Mouse (Mus musculus) kidney, embryonic 16.5 days (tissue): ENCODE results near the gene Ttc29. TPM values are rescaled to one million over a fixed set of nuclear protein-coding genes. Genes with fewer than 3 reads are reported as not detected.

Source experiments
- ATAC-seq: fragments of 200-750 bp; cut with Nextera tagmentation; 2 replicates; pipeline ENCODE4 v1.8.0; 2017; ENCODE audit warnings: moderate TSS enrichment; ENCODE audit not compliant: low FRiP score, low TSS enrichment
- H3K27ac ChIP-seq: fragments of 300-500 bp; sonication (generic); 2 replicates; pipeline ENCODE4 v1.5.1; 2014; ENCODE audit warnings: low read length
- H3K27me3 ChIP-seq: fragments of 300-500 bp; sonication (generic); 2 replicates; pipeline ENCODE4 v1.6.1; 2014; ENCODE audit warnings: low read length, control low read depth, mixed read lengths; ENCODE audit not compliant: insufficient read depth
- H3K36me3 ChIP-seq: fragments of 300-500 bp; sonication (generic); 2 replicates; pipeline ENCODE4 v1.6.1; 2014; ENCODE audit warnings: low read length, control low read depth, mixed read lengths; ENCODE audit not compliant: insufficient read depth
- H3K4me1 ChIP-seq: fragments of 300-500 bp; sonication (generic); 2 replicates; pipeline ENCODE4 v1.6.1; 2014; ENCODE audit warnings: low read length, control low read depth, mixed read lengths; ENCODE audit not compliant: insufficient read depth
- H3K4me2 ChIP-seq: fragments of 300-500 bp; sonication (generic); replicated peaks from 2 replicates; pipeline ENCODE4 v1.6.1; 2014; ENCODE audit warnings: low read depth, low read length
- H3K4me3 ChIP-seq: fragments of 300-500 bp; sonication (generic); 2 replicates; pipeline ENCODE4 v1.5.1; 2014; ENCODE audit warnings: mild to moderate bottlenecking, low read length
- H3K9ac ChIP-seq: fragments of 300-500 bp; sonication (generic); replicated peaks from 2 replicates; pipeline ENCODE4 v1.6.1; 2014; ENCODE audit warnings: low read length
- H3K9me3 ChIP-seq: fragments of 300-500 bp; sonication (generic); 2 replicates; pipeline ENCODE4 v1.6.1; 2016; ENCODE audit warnings: low read length, control low read depth
- WGBS: fragments of 180-500 bp; shearing (Covaris S2); extraction: QIAGEN DNeasy Blood & Tissue Kit; methylation state at CpG from one replicate; pipeline ENCODE4 v1.1.7; 2014; 5-methylcytosine and 5-hydroxymethylcytosine counted together
- polyA plus RNA-seq: library from polyadenylated mRNA; unstranded; fragments of >200 nt; fragmentation: Nextera tagmentation; extraction: Ambion mirVana; gene quantifications from 2 replicates; pipeline ENCODE4 v1.2.1, GENCODE M21; 2015

Ttc29 gene
- 0.12 TPM in 1 of 2 replicates, not detected in the other for polyA plus RNA-seq

DNA sequence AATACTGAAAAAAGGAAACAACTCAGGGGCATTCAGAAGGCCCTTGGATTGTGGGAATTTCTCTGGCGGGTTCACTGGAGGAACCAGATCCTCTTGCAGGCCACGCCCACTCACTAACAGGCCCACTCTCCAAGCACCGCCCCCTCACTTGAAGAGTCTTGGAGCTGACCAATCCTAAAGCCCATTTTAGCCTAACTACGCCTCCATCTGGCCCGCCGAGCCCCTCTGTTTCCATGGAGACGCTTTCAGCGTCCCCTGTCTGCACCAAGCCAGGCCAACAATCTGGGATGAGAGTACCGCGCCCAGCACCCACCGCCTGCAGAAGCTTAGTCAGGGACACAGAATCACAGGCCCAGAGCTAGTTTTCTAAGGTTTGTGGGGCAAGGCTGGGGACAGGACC, at the start of gene Ttc29:
Ttc29 (plus strand) TSS at position 224 of the 400 bp plus-strand sequence.
- H3K36me3 ChIP-seq, result no peaks in the 10 kb centered on the region
- peak; percentile 98 for ATAC-seq
- H3K4me2 ChIP-seq, result peak within 1 kb of the TSS; percentile 45
- H3K9ac ChIP-seq, result no peak within 1 kb of the TSS
- 0 out of 2 replicates have a peak, but pooled peaks cover 3% of the 10 kb centered on the region for H3K4me1 ChIP-seq
- H3K27me3 ChIP-seq, result no peaks in the 10 kb centered on the region
- H3K9me3 ChIP-seq, result no peaks in the 10 kb centered on the region
- WGBS, result 1% methylated on average over 11 of the region's 11 CpGs
- H3K27ac ChIP-seq, result no peak within 1 kb of the TSS
- H3K4me3 ChIP-seq, result no peak within 1 kb of the TSS; the same call in 1 of the 2 replicates

DNA sequence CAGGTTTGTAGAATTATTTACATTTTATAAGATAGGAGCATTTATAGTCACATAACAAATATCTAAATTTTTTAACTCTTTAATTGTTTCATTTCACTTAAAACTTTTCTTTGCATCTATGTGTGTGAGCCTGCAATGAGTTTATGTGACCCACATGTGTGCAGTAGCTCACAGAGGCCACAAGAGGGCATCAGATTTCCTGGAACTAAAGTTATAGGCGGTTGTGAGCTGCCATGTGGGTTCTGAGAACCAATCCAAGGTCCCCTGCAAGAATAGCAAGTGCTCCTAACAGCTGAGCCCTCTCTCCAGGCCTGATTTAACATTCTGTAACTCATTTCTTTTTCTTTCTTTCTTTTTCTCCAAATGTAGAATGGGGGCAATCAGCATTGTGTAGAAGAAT, 41.7 kb upstream of the Ttc29 start:
- 72% methylated on average over 1 of the region's 1 CpGs for WGBS
- no peaks in the 10 kb centered on the region for H3K27me3 ChIP-seq
- H3K4me2 ChIP-seq, result no peak overlapping the region
- H3K36me3 ChIP-seq, result no peaks in the 10 kb centered on the region
- no peak for ATAC-seq
- no peak overlapping the region for H3K9ac ChIP-seq
- no peaks in the 10 kb centered on the region for H3K4me1 ChIP-seq
- peaks cover 7% of the 10 kb centered on the region; the same call in 1 of the 2 replicates for H3K9me3 ChIP-seq
- no peak overlapping the region for H3K4me3 ChIP-seq
- no peak overlapping the region for H3K27ac ChIP-seq

DNA sequence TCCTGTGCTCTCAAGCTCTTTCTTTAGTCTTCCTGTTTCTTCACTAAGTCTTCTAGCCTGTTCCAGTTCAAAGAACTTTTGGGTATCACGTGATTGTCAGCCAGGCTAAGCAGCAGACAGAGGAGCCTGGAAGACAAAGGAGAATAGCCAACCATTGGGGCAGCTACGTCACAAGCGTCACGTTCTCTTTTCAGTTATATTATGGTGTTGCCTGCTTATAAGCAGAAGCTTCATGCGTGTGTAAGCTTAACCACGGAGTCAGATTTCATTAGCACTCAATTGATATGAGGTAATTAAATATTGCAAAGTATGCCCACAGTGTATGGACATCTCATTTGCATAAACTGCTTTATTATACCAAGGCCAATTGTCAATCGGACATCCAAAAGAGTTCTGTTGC, 30.4 kb upstream of the Ttc29 start:
- Histone ChIP-seq H3K27me3 (no peaks in the 10 kb centered on the region), H3K4me2 (no peak overlapping the region), H3K4me1 (no peaks in the 10 kb centered on the region), H3K36me3 (no peaks in the 10 kb centered on the region), H3K9ac (no peak overlapping the region), H3K9me3 (peaks cover 6% of the 10 kb centered on the region; the same call in 1 of the 2 replicates), H3K4me3 (no peak overlapping the region), H3K27ac (no peak overlapping the region)
- no peak for ATAC-seq
- WGBS, result 69% methylated on average over 7 of the region's 7 CpGs

DNA sequence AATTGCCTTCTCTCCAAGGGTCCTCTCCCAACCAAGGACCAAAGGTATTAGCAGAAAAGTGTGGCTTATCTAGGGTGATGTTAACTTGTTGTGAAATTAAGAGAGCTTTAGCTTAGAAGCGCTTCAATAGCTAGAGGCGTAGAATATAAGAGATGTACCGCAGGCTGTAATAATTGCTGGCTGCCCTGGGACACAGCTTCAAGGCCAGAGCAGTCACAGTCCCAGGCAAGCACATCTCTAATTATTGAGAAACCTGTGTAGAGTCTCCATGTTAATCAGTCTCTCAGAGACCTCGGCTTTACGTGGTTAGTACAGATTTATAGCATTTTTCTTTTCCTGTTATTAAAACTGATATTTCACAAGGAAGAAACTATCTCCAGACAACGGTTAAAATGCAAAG, 29.7 kb upstream of the Ttc29 start:
- Histone ChIP-seq H3K27ac (no peak overlapping the region), H3K9me3 (peaks cover 6% of the 10 kb centered on the region; the same call in 1 of the 2 replicates), H3K4me3 (no peak overlapping the region), H3K36me3 (no peaks in the 10 kb centered on the region), H3K27me3 (no peaks in the 10 kb centered on the region), H3K4me2 (no peak overlapping the region), H3K9ac (no peak overlapping the region), H3K4me1 (no peaks in the 10 kb centered on the region)
- ATAC-seq, result no peak
- WGBS, result 82% methylated on average over 6 of the region's 6 CpGs

DNA sequence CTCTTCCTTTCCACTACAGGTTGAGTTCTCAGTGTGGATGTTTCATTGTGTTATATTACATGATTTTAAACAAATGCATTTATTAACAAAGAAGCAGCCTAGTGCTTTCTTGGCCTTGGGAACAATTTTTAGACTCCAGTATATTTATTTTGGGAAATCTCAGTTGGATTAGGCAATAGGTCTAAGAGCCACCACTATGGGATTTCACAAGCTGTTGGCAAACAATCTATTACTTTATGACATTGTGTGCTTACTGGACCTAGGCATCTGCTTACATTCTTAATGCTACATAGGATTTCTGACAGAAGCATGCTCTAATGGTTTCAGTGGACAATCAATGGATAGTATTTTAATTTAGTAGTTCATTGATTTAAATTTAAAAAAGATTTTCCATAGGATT, 26.0 kb upstream of the Ttc29 start:
- H3K36me3 ChIP-seq, result no peaks in the 10 kb centered on the region
- no peak overlapping the region for H3K4me3 ChIP-seq
- no peaks in the 10 kb centered on the region for H3K27me3 ChIP-seq
- no peak overlapping the region for H3K27ac ChIP-seq
- no peak overlapping the region for H3K9ac ChIP-seq
- H3K9me3 ChIP-seq, result no peaks in the 10 kb centered on the region
- no peak overlapping the region for H3K4me2 ChIP-seq
- H3K4me1 ChIP-seq, result no peaks in the 10 kb centered on the region
- no peak for ATAC-seq

DNA sequence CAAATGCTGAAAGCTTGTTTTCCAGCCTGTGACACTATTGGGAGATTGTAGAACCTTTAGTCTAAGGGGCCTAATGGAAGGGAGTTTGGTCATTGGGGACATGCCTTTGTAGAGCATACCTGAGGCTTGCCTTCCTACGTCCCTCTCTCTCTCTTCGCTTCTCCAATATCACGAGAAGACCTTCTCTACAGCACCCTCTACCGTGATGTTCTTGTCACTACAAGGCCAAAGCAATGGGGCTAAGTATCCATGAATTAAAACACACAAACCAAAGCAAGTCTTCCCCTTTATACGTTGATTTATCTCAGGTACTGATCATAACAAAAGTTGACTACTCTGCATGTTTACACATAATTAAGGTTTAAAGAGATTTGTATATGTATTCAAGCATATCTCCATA, 8.9 kb upstream of the Ttc29 start:
- ATAC-seq, result no peak
- H3K27ac ChIP-seq, result no peak overlapping the region
- WGBS, result 31% methylated on average over 5 of the region's 5 CpGs

DNA sequence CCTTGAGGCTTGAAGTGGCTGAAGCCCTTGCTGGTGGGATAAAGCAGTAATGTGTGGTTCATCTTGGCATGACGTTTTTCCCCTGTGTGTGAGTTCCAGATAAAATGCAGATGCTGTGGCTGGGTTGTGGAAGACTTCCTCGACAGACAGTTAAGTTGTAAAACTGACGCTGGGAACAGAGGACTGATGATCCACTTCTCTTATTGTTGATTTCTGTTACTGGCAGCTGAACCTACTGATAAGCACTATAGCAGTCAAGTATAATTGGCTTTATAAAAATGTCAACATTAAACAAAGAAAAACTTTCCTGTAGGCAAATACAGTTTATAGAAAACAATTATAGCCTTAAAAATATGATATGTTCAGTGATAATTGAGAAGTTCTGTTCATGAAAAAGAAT, 2.7 kb upstream of the Ttc29 start:
- H3K36me3 ChIP-seq, result no peaks in the 10 kb centered on the region
- 0 out of 2 replicates have a peak, but pooled peaks cover 3% of the 10 kb centered on the region for H3K4me1 ChIP-seq
- H3K4me2 ChIP-seq, result no peak overlapping the region
- ATAC-seq, result no peak
- H3K4me3 ChIP-seq, result no peak overlapping the region
- H3K9me3 ChIP-seq, result no peaks in the 10 kb centered on the region
- 46% methylated on average over 3 of the region's 3 CpGs for WGBS
- H3K27ac ChIP-seq, result no peak overlapping the region
- H3K9ac ChIP-seq, result no peak overlapping the region
- no peaks in the 10 kb centered on the region for H3K27me3 ChIP-seq

More for the DNA sequence above, 8.9 kb upstream of the Ttc29 start:
- Histone ChIP-seq H3K4me2 (no peak overlapping the region), H3K4me1 (no peaks in the 10 kb centered on the region), H3K9me3 (no peaks in the 10 kb centered on the region), H3K4me3 (no peak overlapping the region), H3K9ac (no peak overlapping the region), H3K27me3 (peaks cover 2% of the 10 kb centered on the region; the same call in 1 of the 2 replicates), H3K36me3 (no peaks in the 10 kb centered on the region)

DNA sequence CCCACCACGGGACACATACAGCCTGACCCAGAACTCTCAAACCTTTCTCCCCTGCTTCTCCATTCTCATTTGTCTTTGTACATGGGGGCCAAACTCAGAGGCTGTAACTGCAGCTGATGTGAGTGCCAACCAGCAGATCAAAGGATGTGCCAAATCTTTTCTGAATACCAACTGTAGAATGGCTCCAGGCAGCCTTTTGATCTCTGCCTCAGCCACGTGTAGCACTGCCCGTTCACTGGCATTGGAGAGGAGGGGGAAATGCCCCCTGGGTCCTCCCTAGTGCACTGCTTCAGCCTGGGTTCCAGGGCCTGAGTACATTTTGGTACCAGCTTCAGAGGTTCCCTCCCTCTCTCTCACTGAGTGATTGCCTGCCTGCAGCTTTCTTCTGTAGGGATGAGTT, 1.5 kb downstream of the Ttc29 start:
- H3K4me3 ChIP-seq, result no peak overlapping the region
- H3K27ac ChIP-seq, result no peak overlapping the region
- H3K9me3 ChIP-seq, result no peaks in the 10 kb centered on the region
- H3K4me1 ChIP-seq, result 0 out of 2 replicates have a peak, but pooled peaks cover 3% of the 10 kb centered on the region
- no peak overlapping the region for H3K4me2 ChIP-seq
- H3K36me3 ChIP-seq, result no peaks in the 10 kb centered on the region
- H3K27me3 ChIP-seq, result no peaks in the 10 kb centered on the region
- no peak overlapping the region for H3K9ac ChIP-seq
- ATAC-seq, result no peak
- WGBS, result 21% methylated on average over 3 of the region's 3 CpGs

DNA sequence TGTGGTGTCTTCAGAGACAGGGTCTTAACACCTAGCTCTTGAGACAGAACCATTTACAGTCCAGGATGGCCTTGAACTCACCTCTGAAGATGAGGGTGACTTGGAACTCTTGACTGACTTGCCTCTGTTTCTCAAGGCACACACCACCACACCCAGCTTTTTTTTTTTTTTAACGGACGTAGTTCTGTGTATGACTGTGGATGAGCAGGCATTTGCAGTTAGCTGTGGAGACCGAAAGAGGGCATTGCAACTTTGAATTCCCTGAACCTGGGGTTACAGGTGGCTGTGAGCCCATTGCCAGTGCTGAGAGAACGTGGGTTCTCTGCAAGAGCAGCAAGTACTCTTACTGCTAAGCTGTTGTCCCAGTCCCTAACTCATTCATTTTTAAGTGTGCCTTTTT, 13.0 kb downstream of the Ttc29 start:
- H3K27me3 ChIP-seq, result no peaks in the 10 kb centered on the region
- ATAC-seq, result no peak
- H3K9ac ChIP-seq, result no peak overlapping the region
- H3K27ac ChIP-seq, result no peak overlapping the region
- no peaks in the 10 kb centered on the region for H3K36me3 ChIP-seq
- no peaks in the 10 kb centered on the region for H3K4me1 ChIP-seq
- H3K4me2 ChIP-seq, result no peak overlapping the region
- no peaks in the 10 kb centered on the region for H3K9me3 ChIP-seq
- 76% methylated on average over 4 of the region's 4 CpGs for WGBS
- no peak overlapping the region for H3K4me3 ChIP-seq

DNA sequence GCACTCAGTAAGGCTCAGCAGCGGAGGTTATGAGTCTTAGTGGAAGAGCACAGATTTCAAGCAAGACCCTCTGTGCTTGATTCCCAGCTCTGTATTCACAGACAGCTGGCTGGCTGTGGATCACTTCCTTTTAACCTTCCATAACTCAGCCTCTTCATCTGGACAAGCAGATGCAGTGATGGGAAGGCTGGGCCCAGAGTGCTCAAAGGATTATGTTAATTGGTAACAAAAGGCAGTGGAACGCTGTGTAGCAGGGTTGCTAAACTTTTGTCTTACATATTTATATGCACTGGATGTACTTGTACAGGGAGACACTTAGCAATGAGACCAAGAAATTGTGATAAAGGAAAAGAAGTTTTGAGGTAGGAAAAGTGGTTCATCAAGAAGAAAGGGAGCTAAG, 17.6 kb downstream of the Ttc29 start:
- Histone ChIP-seq H3K27me3 (no peaks in the 10 kb centered on the region), H3K9me3 (no peaks in the 10 kb centered on the region), H3K36me3 (no peaks in the 10 kb centered on the region), H3K4me2 (no peak overlapping the region), H3K9ac (no peak overlapping the region), H3K27ac (no peak overlapping the region), H3K4me1 (no peaks in the 10 kb centered on the region), H3K4me3 (no peak overlapping the region)
- no peak for ATAC-seq
- 66% methylated on average over 2 of the region's 2 CpGs for WGBS
